Mouse (Mus musculus): ENCODE measurements around the gene Prr15. TPM values are rescaled to one million over a fixed set of nuclear protein-coding genes. Genes with fewer than 3 reads are reported as not detected.

Gene Prr15
- 12.1 and 12.3 TPM in 2 replicates for polyA plus RNA-seq (2015; fragmentation: Nextera tagmentation; extraction: Ambion mirVana)

GRCm38 (mm10) chr6:54325246-54325885 is at the start of gene Prr15:
Gene Prr15 (plus strand): TSS chr6:54325835.
- H3K4me3 ChIP-seq (replicated peaks; ENCODE audit: low read depth, low read length): peak within 1 kb of the TSS; percentile 56
- peak within 1 kb of the TSS; percentile 97 for H3K4me2 ChIP-seq (ENCODE audit: low read length)
- peak within 1 kb of the TSS; percentile 61 for H3K9ac ChIP-seq (ENCODE audit: low read depth, low read length)
- no peaks in the 10 kb centered on the region for H3K36me3 ChIP-seq (ENCODE audit: insufficient read depth, low read length)
- no peak for TF ChIP-seq CTCF (IDR thresholded peaks at IDR 0.05; ENCODE audit: low read depth)
- ATAC-seq (replicated peaks; ENCODE audit: low FRiP score, low read depth) (no peak), DNase-seq (ENCODE audit: low spot score) (no peak)
- H3K27me3 ChIP-seq (ENCODE audit: insufficient read depth, low read length): no peaks in the 10 kb centered on the region
- WGBS: 37% methylated on average over 3 of the region's 3 CpGs
- peak within 1 kb of the TSS; percentile 68 for H3K27ac ChIP-seq
- 0 out of 2 replicates have a peak, but pooled peaks cover 3% of the 10 kb centered on the region for H3K4me1 ChIP-seq (replicated peaks; ENCODE audit: insufficient read depth, low read length)
- no peaks in the 10 kb centered on the region for H3K9me3 ChIP-seq (replicated peaks; ENCODE audit: low read length)

- Histone ChIP-seq H3K36me3 (ENCODE audit: insufficient read depth, low read length) (no peaks in the 10 kb centered on the region), H3K9ac (ENCODE audit: low read depth, low read length) (no peak overlapping the region), H3K4me1 (replicated peaks; ENCODE audit: insufficient read depth, low read length) (peaks cover 22% of the 10 kb centered on the region), H3K27me3 (ENCODE audit: insufficient read depth, low read length) (no peaks in the 10 kb centered on the region), H3K9me3 (replicated peaks; ENCODE audit: low read length) (no peaks in the 10 kb centered on the region), H3K4me3 (replicated peaks; ENCODE audit: low read depth, low read length) (no peak overlapping the region), H3K4me2 (ENCODE audit: low read length) (no peak overlapping the region), H3K27ac (no peak overlapping the region)
- DNase-seq (ENCODE audit: low spot score) (no peak), ATAC-seq (replicated peaks; ENCODE audit: low FRiP score, low read depth) (no peak)
- 74% methylated on average over 4 of the region's 4 CpGs for WGBS
- no peak for TF ChIP-seq CTCF (IDR thresholded peaks at IDR 0.05; ENCODE audit: low read depth)
Measured at GRCm38 (mm10) chr6:54277234-54277633, 48.4 kb upstream of the Prr15 start.

GRCm38 (mm10) chr6:54277828-54278227 is 47.8 kb upstream of the Prr15 start:
- no peak for ATAC-seq (replicated peaks; ENCODE audit: low FRiP score, low read depth)
- no peak overlapping the region for H3K4me2 ChIP-seq (ENCODE audit: low read length)
- H3K36me3 ChIP-seq (ENCODE audit: insufficient read depth, low read length): no peaks in the 10 kb centered on the region
- no peak overlapping the region for H3K9ac ChIP-seq (ENCODE audit: low read depth, low read length)
- no peak overlapping the region for H3K4me3 ChIP-seq (replicated peaks; ENCODE audit: low read depth, low read length)
- no peaks in the 10 kb centered on the region for H3K27me3 ChIP-seq (ENCODE audit: insufficient read depth, low read length)
- H3K27ac ChIP-seq: 0 out of 2 replicates have a peak overlapping the region, but pooled peaks have one; percentile 14
- H3K4me1 ChIP-seq (replicated peaks; ENCODE audit: insufficient read depth, low read length): peaks cover 22% of the 10 kb centered on the region
- WGBS: 29% methylated on average over 5 of the region's 5 CpGs
- no peaks in the 10 kb centered on the region for H3K9me3 ChIP-seq (replicated peaks; ENCODE audit: low read length)
- TF ChIP-seq CTCF (IDR thresholded peaks at IDR 0.05; ENCODE audit: low read depth): no peak
- DNase-seq (ENCODE audit: low spot score): no peak

- no peak overlapping the region for H3K27ac ChIP-seq
- no peaks in the 10 kb centered on the region for H3K27me3 ChIP-seq (ENCODE audit: insufficient read depth, low read length)
- no peak overlapping the region for H3K9ac ChIP-seq (ENCODE audit: low read depth, low read length)
- no peak overlapping the region for H3K4me2 ChIP-seq (ENCODE audit: low read length)
- peaks cover 22% of the 10 kb centered on the region for H3K4me1 ChIP-seq (replicated peaks; ENCODE audit: insufficient read depth, low read length)
- no peak for TF ChIP-seq CTCF (IDR thresholded peaks at IDR 0.05; ENCODE audit: low read depth)
- 43% methylated on average over 2 of the region's 2 CpGs for WGBS
- no peaks in the 10 kb centered on the region for H3K9me3 ChIP-seq (replicated peaks; ENCODE audit: low read length)
- ATAC-seq (replicated peaks; ENCODE audit: low FRiP score, low read depth): no peak
- peak; percentile 39 for DNase-seq (ENCODE audit: low spot score)
- H3K36me3 ChIP-seq (ENCODE audit: insufficient read depth, low read length): no peaks in the 10 kb centered on the region
- H3K4me3 ChIP-seq (replicated peaks; ENCODE audit: low read depth, low read length): no peak overlapping the region
Measured at GRCm38 (mm10) chr6:54278613-54279012, 47.0 kb upstream of the Prr15 start.

- ATAC-seq (replicated peaks; ENCODE audit: low FRiP score, low read depth): no peak
- no peak overlapping the region for H3K4me2 ChIP-seq (ENCODE audit: low read length)
- no peak for TF ChIP-seq CTCF (IDR thresholded peaks at IDR 0.05; ENCODE audit: low read depth)
- no peaks in the 10 kb centered on the region for H3K27me3 ChIP-seq (ENCODE audit: insufficient read depth, low read length)
- peaks cover 22% of the 10 kb centered on the region for H3K4me1 ChIP-seq (replicated peaks; ENCODE audit: insufficient read depth, low read length)
- H3K9me3 ChIP-seq (replicated peaks; ENCODE audit: low read length): no peaks in the 10 kb centered on the region
- no peak overlapping the region for H3K9ac ChIP-seq (ENCODE audit: low read depth, low read length)
- peak; percentile 64 for DNase-seq (ENCODE audit: low spot score)
- H3K36me3 ChIP-seq (ENCODE audit: insufficient read depth, low read length): no peaks in the 10 kb centered on the region
- H3K4me3 ChIP-seq (replicated peaks; ENCODE audit: low read depth, low read length): no peak overlapping the region
- no peak overlapping the region for H3K27ac ChIP-seq
- WGBS: 28% methylated on average over 11 of the region's 11 CpGs
Measured at GRCm38 (mm10) chr6:54279391-54279790, 46.2 kb upstream of the Prr15 start.

GRCm38 (mm10) chr6:54280248-54280647 is 45.4 kb upstream of the Prr15 start:
- peaks cover 22% of the 10 kb centered on the region for H3K4me1 ChIP-seq (replicated peaks; ENCODE audit: insufficient read depth, low read length)
- no peak overlapping the region for H3K27ac ChIP-seq
- H3K4me2 ChIP-seq (ENCODE audit: low read length): no peak overlapping the region
- H3K4me3 ChIP-seq (replicated peaks; ENCODE audit: low read depth, low read length): no peak overlapping the region
- H3K36me3 ChIP-seq (ENCODE audit: insufficient read depth, low read length): no peaks in the 10 kb centered on the region
- no peaks in the 10 kb centered on the region for H3K9me3 ChIP-seq (replicated peaks; ENCODE audit: low read length)
- H3K27me3 ChIP-seq (ENCODE audit: insufficient read depth, low read length): no peaks in the 10 kb centered on the region
- H3K9ac ChIP-seq (ENCODE audit: low read depth, low read length): no peak overlapping the region
- DNase-seq (ENCODE audit: low spot score) (no peak), ATAC-seq (replicated peaks; ENCODE audit: low FRiP score, low read depth) (no peak)
- no peak for TF ChIP-seq CTCF (IDR thresholded peaks at IDR 0.05; ENCODE audit: low read depth)
- WGBS: 82% methylated on average over 6 of the region's 6 CpGs
